Mouse (Mus musculus) CH12.LX (cell line): ENCODE measurements at regions not wholly inside any gene's neighbourhood (a gene's known extent, or its start where the extent isn't known, plus 50 kb on each side); places are given as distances from the start of the nearest gene placed in this dataset.

Source experiments
- DNase-seq: peaks from one replicate; pipeline ENCODE4 v3.0.0-alpha.2; 2013; ENCODE audit errors: extremely low read depth
- H3K27ac ChIP-seq: 2 replicates; pipeline ENCODE4 v1.5.1; 2012; ENCODE audit warnings: low read depth, mild to moderate bottlenecking, control low read depth, moderate library complexity; ENCODE audit not compliant: insufficient read depth
- H3K27me3 ChIP-seq: replicated peaks from 2 replicates; pipeline ENCODE3; 2012; ENCODE audit warnings: inconsistent platforms
- H3K36me3 ChIP-seq, 2 experiments: replicated peaks in 1 of 2; 2 replicates each; pipeline versions ENCODE3 to v1.6.1; 2012; ENCODE audit warnings: inconsistent platforms in 1 of 2, low read length in 1 of 2, mild to moderate bottlenecking in 1 of 2, mixed read lengths in 1 of 2, moderate library complexity in 1 of 2; ENCODE audit not compliant: control insufficient read depth in 1 of 2, insufficient read depth in 1 of 2
- H3K4me1 ChIP-seq, 2 experiments: 2 replicates each; pipeline ENCODE4 v1.6.1; 2012; ENCODE audit warnings: inconsistent platforms in 1 of 2, moderate library complexity in 1 of 2; ENCODE audit not compliant: insufficient read depth in 2 of 2, control insufficient read depth in 1 of 2
- H3K4me2 ChIP-seq: 2 replicates; pipeline ENCODE4 v1.6.1; 2012; ENCODE audit warnings: low read depth, mild to moderate bottlenecking, control low read depth; ENCODE audit not compliant: poor library complexity, insufficient read depth, severe bottlenecking
- H3K4me3 ChIP-seq, 3 experiments: fragments of 150-350 bp in 1 of 3; sonication (generic) in 1 of 3; replicated peaks in 1 of 3; 2 replicates each; pipeline versions ENCODE3 to v1.5.1; 2011 to 2012; ENCODE audit warnings: low read depth in 2 of 3, low read length in 2 of 3, mild to moderate bottlenecking in 2 of 3, moderate library complexity in 2 of 3, control low read depth in 1 of 3, improper control_type of control experiment in 1 of 3, inconsistent platforms in 1 of 3, mixed read lengths in 1 of 3; ENCODE audit not compliant: poor library complexity in 1 of 3
- H3K79me2 ChIP-seq: replicated peaks from 2 replicates; pipeline ENCODE4 v1.6.1; 2012; ENCODE audit warnings: mild to moderate bottlenecking, moderate library complexity; ENCODE audit not compliant: control insufficient read depth, poor library complexity, insufficient read depth, severe bottlenecking; ENCODE audit errors: extremely low read depth
- H3K9ac ChIP-seq: 2 replicates; pipeline ENCODE4 v1.6.1; 2012; ENCODE audit warnings: low read depth, mild to moderate bottlenecking, control low read depth, moderate library complexity; ENCODE audit not compliant: insufficient read depth
- H3K9me3 ChIP-seq: replicated peaks from 2 replicates; pipeline ENCODE3; 2012; ENCODE audit warnings: low read length, inconsistent platforms, mixed read lengths
- CHD1 ChIP-seq: IDR thresholded peaks from 2 replicates; pipeline ENCODE4 v1.6.1; 2012; ENCODE audit warnings: low read depth, low read length, improper control_type of control experiment, inconsistent platforms
- CTCF ChIP-seq, 2 experiments: IDR thresholded peaks in 1 of 2; conservative IDR thresholded peaks in 1 of 2; 2 replicates each; pipeline ENCODE4 v1.5.1; 2011 to 2012; ENCODE audit warnings: low read depth in 2 of 2, low read length in 2 of 2, improper control_type of control experiment in 1 of 2, inconsistent platforms in 1 of 2, mild to moderate bottlenecking in 1 of 2, moderate library complexity in 1 of 2
- ELF1 ChIP-seq: IDR thresholded peaks from 2 replicates; pipeline ENCODE4 v1.6.1; 2014; ENCODE audit warnings: low read depth, mild to moderate bottlenecking, inconsistent platforms, low read length, improper control_type of control experiment
- EP300 ChIP-seq: IDR thresholded peaks from 2 replicates; pipeline ENCODE4 v1.6.1; 2011; ENCODE audit warnings: low read length, improper control_type of control experiment
- ETS1 ChIP-seq: conservative IDR thresholded peaks from 2 replicates; pipeline ENCODE4 v1.6.1; 2012; ENCODE audit warnings: low read depth, mild to moderate bottlenecking, inconsistent platforms, low read length, improper control_type of control experiment, moderate library complexity
- GABPA ChIP-seq: IDR thresholded peaks from 2 replicates; pipeline ENCODE4 v1.6.1; 2012; ENCODE audit warnings: low read depth, low read length, improper control_type of control experiment, inconsistent platforms; ENCODE audit not compliant: insufficient replicate concordance
- IRF4 ChIP-seq: IDR thresholded peaks from 2 replicates; pipeline ENCODE4 v1.6.1; 2014; ENCODE audit warnings: low read depth, mild to moderate bottlenecking, inconsistent platforms, low read length, improper control_type of control experiment
- JUN ChIP-seq: IDR thresholded peaks from 2 replicates; pipeline ENCODE4 v1.6.1; 2011; ENCODE audit warnings: low read depth, mild to moderate bottlenecking, low read length, improper control_type of control experiment, moderate library complexity; ENCODE audit not compliant: insufficient read depth
- JUND ChIP-seq: conservative IDR thresholded peaks from 2 replicates; pipeline ENCODE4 v1.6.1; 2011; ENCODE audit warnings: low read depth, low read length, improper control_type of control experiment
- KAT2A ChIP-seq: IDR thresholded peaks from 2 replicates; pipeline ENCODE4 v1.6.1; 2012; ENCODE audit warnings: low read length, improper control_type of control experiment, inconsistent platforms; ENCODE audit not compliant: insufficient replicate concordance
- MAFK ChIP-seq: IDR thresholded peaks from 2 replicates; pipeline ENCODE4 v1.6.1; 2011; ENCODE audit warnings: low read length, improper control_type of control experiment; ENCODE audit not compliant: insufficient replicate concordance
- MAX ChIP-seq: IDR thresholded peaks from 2 replicates; pipeline ENCODE4 v1.6.1; 2011; ENCODE audit warnings: low read length, improper control_type of control experiment
- MAZ ChIP-seq: IDR thresholded peaks from 2 replicates; pipeline ENCODE4 v1.6.1; 2012; ENCODE audit warnings: low read depth, mild to moderate bottlenecking, inconsistent platforms, low read length, improper control_type of control experiment, moderate library complexity
- MEF2A ChIP-seq: IDR thresholded peaks from 2 replicates; pipeline ENCODE4 v1.6.1; 2014; ENCODE audit warnings: low read depth, mild to moderate bottlenecking, inconsistent platforms, low read length, improper control_type of control experiment, borderline replicate concordance
- MYC ChIP-seq: IDR thresholded peaks from 2 replicates; pipeline ENCODE4 v1.6.1; 2011; ENCODE audit warnings: low read depth, mild to moderate bottlenecking, improper control_type of control experiment, low read length
- NELFE ChIP-seq: IDR thresholded peaks from 2 replicates; pipeline ENCODE4 v1.6.1; 2011; ENCODE audit warnings: low read depth, low read length, improper control_type of control experiment
- NRF1 ChIP-seq: IDR thresholded peaks from 2 replicates; pipeline ENCODE4 v1.6.1; 2014; ENCODE audit warnings: low read depth, mild to moderate bottlenecking, inconsistent platforms, low read length, improper control_type of control experiment, moderate library complexity
- PAX5 ChIP-seq: IDR thresholded peaks from 2 replicates; pipeline ENCODE4 v1.6.1; 2012; ENCODE audit warnings: low read length, inconsistent platforms, mixed read lengths
- RAD21 ChIP-seq: IDR thresholded peaks from 2 replicates; pipeline ENCODE4 v1.6.1; 2011; ENCODE audit warnings: low read depth, mild to moderate bottlenecking, low read length, improper control_type of control experiment, moderate library complexity
- SMC3 ChIP-seq: IDR thresholded peaks from 2 replicates; pipeline ENCODE4 v1.6.1; 2011; ENCODE audit warnings: low read depth, low read length, improper control_type of control experiment
- TBP ChIP-seq: conservative IDR thresholded peaks from 2 replicates; pipeline ENCODE4 v1.6.1; 2011; ENCODE audit warnings: low read depth, low read length, improper control_type of control experiment
- TCF12 ChIP-seq: IDR thresholded peaks from 2 replicates; pipeline ENCODE4 v1.6.1; 2014; ENCODE audit warnings: low read depth, mild to moderate bottlenecking, inconsistent platforms, low read length, improper control_type of control experiment
- USF2 ChIP-seq: conservative IDR thresholded peaks from 2 replicates; pipeline ENCODE4 v1.6.1; 2011; ENCODE audit warnings: low read depth, low read length, improper control_type of control experiment
- ZC3H11A ChIP-seq: IDR thresholded peaks from 2 replicates; pipeline ENCODE4 v1.6.1; 2012; ENCODE audit warnings: low read depth, mild to moderate bottlenecking, inconsistent platforms, low read length, improper control_type of control experiment
- ZKSCAN1 ChIP-seq: IDR thresholded peaks from 2 replicates; pipeline ENCODE4 v1.6.1; 2012; ENCODE audit warnings: low read depth, inconsistent platforms, low read length, improper control_type of control experiment, borderline replicate concordance
- dilution Hi-C: fragments of 300-500 bp; cut with MboI; formaldehyde crosslinking; loops from 2 replicates; pipeline ENCODE4 v1.14.3; 2020; ENCODE audit warnings: low sequenced_read_pairs; ENCODE audit not compliant: extremely low pct_unique_long_range_greater_than_20kb, extremely low pct_ligation_motif_present
- in situ Hi-C: fragments of 300-500 bp; cut with MboI; formaldehyde crosslinking; loops from 3 replicates; pipeline ENCODE4 v1.14.3; 2019; ENCODE audit warnings: low sequenced_read_pairs, low pct_ligation_motif_present, low pct_unique_long_range_greater_than_20kb, mixed read lengths

DNA sequence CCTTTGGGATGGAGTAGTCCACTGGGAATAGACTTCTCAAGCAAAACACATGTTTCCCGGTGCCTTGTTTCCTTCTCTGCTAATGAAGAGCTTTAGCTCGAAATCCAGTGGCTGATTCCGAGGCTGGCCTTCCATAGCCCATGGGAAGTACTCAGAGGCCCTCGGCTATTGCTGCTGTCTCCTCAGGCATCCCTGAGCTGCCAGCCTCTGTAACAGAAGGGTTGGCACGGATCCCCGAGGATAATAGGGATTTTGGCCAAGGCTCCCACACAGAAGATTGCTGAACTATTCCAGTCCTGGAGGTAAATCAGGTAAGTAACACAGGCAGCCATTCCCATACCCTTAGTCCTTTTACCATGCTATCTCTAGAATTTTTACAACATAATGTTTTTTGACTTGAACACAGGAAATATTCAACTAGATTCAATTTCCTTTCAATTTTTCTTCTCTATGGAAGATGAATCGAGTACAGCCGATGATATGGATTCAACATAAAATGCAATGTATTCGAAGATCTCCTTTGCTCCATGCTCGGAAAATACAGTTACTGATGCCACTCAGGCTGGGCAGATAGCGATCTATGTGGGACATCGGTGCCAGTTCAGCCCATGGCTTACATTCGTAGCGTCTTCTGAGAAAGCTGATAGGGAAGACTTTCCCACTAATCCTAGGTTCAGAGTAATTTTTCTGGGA is 61.1 kb upstream of the Fam184a start:
- H3K27ac ChIP-seq = no peak overlapping the region
- no peak overlapping the region for H3K9ac ChIP-seq
- dilution Hi-C loops (no loop called here), in situ Hi-C loops (no loop called here)
- no peaks in the 10 kb centered on the region for H3K79me2 ChIP-seq
- H3K36me3 ChIP-seq = no peaks in the 10 kb centered on the region
- H3K27me3 ChIP-seq = no peaks in the 10 kb centered on the region
- no peaks in the 10 kb centered on the region for H3K9me3 ChIP-seq
- no peak for TF ChIP-seq JUND
- TF ChIP-seq MAFK = no peak
- TF ChIP-seq CHD1 = no peak
- TF ChIP-seq MAX = no peak
- TF ChIP-seq EP300 = no peak
- no peak for TF ChIP-seq MAZ
- TF ChIP-seq ELF1 = no peak
- TF ChIP-seq KAT2A = no peak
- no peak for TF ChIP-seq PAX5
- TF ChIP-seq ZKSCAN1 = no peak
- no peak for TF ChIP-seq TBP
- no peak for TF ChIP-seq GABPA
- TF ChIP-seq MYC = no peak
- no peak for TF ChIP-seq JUN
- peaks cover 0 to 13% of the 10 kb centered on the region in 2 experiments; a peak in 2 of 4 replicates for H3K4me1 ChIP-seq
- peak overlapping the region; percentile 8; the same call in 1 of the 2 replicates for H3K4me2 ChIP-seq
- no peak overlapping the region for H3K4me3 ChIP-seq
- DNase-seq = no peak

DNA sequence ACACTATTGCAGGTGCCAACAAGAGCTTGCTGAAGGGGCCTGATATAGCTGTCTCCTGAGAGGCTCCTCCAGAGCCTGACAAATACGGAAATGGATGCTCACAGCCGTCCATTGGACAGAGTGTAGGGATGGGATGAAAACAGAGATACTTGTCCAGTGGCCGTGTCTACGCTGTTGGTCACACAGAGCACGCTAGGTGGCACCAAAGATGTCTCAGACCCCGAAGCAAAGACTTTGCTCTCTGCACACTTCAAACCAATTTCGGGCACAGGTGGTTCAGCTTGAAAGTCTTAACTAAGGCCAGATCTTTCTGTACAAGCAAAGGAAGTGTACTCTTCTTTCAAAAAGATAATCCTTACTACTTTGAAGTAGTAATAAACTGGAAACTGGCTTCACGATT is 55.8 kb upstream of the Fam184a start:
- H3K27me3 ChIP-seq = no peaks in the 10 kb centered on the region
- no peaks in the 10 kb centered on the region for H3K9me3 ChIP-seq
- H3K9ac ChIP-seq = no peak overlapping the region
- H3K79me2 ChIP-seq = no peaks in the 10 kb centered on the region
- H3K4me3 ChIP-seq = no peak overlapping the region
- no peaks in the 10 kb centered on the region for H3K4me1 ChIP-seq
- dilution Hi-C loops = no loop called here
- in situ Hi-C loops = loop anchor here (10.0 kb wide), 1 partner anchor 172 kb away; the partner anchor contains the start of gene Mcm9
- H3K4me2 ChIP-seq = no peak overlapping the region
- H3K27ac ChIP-seq = no peak overlapping the region
- DNase-seq = peak; percentile 51
- no peak; the same call in 1 of the 2 replicates for TF ChIP-seq ZC3H11A
- no peak; the same call in 1 of the 2 replicates for TF ChIP-seq NELFE
- peak; percentile 61 for TF ChIP-seq SMC3
- TF ChIP-seq MEF2A = no peak
- TF ChIP-seq ELF1 = peak; percentile 43; the same call in 1 of the 2 replicates
- no peak for TF ChIP-seq MAFK
- TF ChIP-seq IRF4 = no peak
- TF ChIP-seq ETS1 = no peak
- TF ChIP-seq CTCF (conservative IDR thresholded peaks at IDR 0.05 in 1 of 2, IDR thresholded peaks at IDR 0.05 in 1 of 2; ENCODE audit: low read depth in 2 of 2, low read length in 2 of 2) = peak; percentile 22 to 75; a peak in 3 of 4 replicates
- TF ChIP-seq RAD21 = peak; percentile 74
- no peak for TF ChIP-seq EP300
- no peak for TF ChIP-seq TCF12
- TF ChIP-seq MAZ = no peak
- TF ChIP-seq TBP = no peak
- no peak for TF ChIP-seq JUND
- TF ChIP-seq NRF1 = no peak
- no peak for TF ChIP-seq USF2
- H3K36me3 ChIP-seq = no peaks in the 10 kb centered on the region
